Mouse (Mus musculus): ENCODE data around the gene Ttc38. TPM values are rescaled to one million over a fixed set of nuclear protein-coding genes. Genes with fewer than 3 reads are reported as not detected.

Ttc38 gene
- polyA plus RNA-seq, 1 experiment from 2014 or later = 7.4 TPM

DNA sequence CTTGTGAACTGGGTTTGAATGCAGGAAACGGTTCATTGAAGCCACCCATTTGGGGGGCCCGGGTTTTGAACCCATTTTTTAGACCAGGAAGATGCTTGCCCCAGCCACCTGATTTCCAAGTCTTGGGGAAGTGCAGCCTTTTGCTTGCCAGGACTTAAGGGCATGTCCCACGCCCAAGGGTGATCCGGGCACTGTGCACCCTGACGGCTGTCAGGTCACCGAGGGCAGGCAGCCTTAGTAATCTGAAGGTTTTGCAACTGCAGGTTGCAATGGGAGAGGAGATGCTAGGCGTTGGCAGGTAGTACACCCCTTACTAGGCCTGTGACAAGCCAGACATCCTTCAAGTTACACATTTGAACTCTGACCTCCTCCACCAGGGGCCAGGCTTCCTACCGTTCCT lies 493 bp downstream of the Ttc38 start:
- H3K4me3 ChIP-seq (ENCODE audit: low read depth, low read length) = peak overlapping the region; percentile 65
- DNase-seq (ENCODE audit: low spot score) (no peak), ATAC-seq (replicated peaks; ENCODE audit: low FRiP score) (no peak)
- H3K27ac ChIP-seq (ENCODE audit: low read depth, low read length) = peak overlapping the region; percentile 64; the same call in 1 of the 2 replicates
- H3K4me2 ChIP-seq = peak overlapping the region; percentile 85
- peaks cover 7% of the 10 kb centered on the region for H3K4me1 ChIP-seq (replicated peaks; ENCODE audit: control insufficient read depth, insufficient read depth, low read length)
- WGBS = 45% methylated on average over 8 of the region's 8 CpGs
- peak overlapping the region; percentile 64 for H3K9ac ChIP-seq (ENCODE audit: low read depth, low read length)
- H3K36me3 ChIP-seq (ENCODE audit: control insufficient read depth, insufficient read depth, low read length) = no peaks in the 10 kb centered on the region
- no peaks in the 10 kb centered on the region for H3K9me3 ChIP-seq (ENCODE audit: control insufficient read depth, low read length)
- H3K27me3 ChIP-seq (replicated peaks; ENCODE audit: control insufficient read depth, insufficient read depth, low read length) = no peaks in the 10 kb centered on the region

DNA sequence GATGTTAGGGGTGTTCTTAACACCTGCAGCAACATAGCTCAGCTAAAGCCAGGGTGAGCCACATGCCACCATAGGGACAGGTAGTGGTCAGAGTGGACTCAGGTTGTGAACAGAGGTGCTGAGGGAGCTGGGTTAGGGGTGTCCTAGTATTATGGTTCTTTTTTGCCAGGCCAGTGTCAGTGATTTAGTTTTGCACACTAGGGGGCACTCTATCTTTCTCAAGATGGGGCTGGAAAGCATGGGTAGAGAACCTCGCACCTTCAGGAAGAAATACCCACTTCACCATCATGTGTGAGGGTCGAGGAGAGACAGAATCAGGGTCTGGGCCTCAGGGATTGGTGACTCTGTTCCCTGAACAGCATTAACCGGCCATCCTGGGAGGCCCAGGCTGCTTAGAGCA lies 3.2 kb downstream of the Ttc38 start:
- no peak for DNase-seq (ENCODE audit: low spot score)
- 50% methylated on average over 3 of the region's 3 CpGs for WGBS
- Histone ChIP-seq H3K27ac (ENCODE audit: low read depth, low read length) (no peak overlapping the region), H3K4me3 (ENCODE audit: low read depth, low read length) (no peak overlapping the region), H3K9me3 (ENCODE audit: control insufficient read depth, low read length) (no peaks in the 10 kb centered on the region), H3K36me3 (ENCODE audit: control insufficient read depth, insufficient read depth, low read length) (no peaks in the 10 kb centered on the region), H3K9ac (ENCODE audit: low read depth, low read length) (no peak overlapping the region), H3K27me3 (replicated peaks; ENCODE audit: control insufficient read depth, insufficient read depth, low read length) (no peaks in the 10 kb centered on the region), H3K4me1 (replicated peaks; ENCODE audit: control insufficient read depth, insufficient read depth, low read length) (peaks cover 7% of the 10 kb centered on the region), H3K4me2 (no peak overlapping the region)
- ATAC-seq (replicated peaks; ENCODE audit: low FRiP score) = no peak

DNA sequence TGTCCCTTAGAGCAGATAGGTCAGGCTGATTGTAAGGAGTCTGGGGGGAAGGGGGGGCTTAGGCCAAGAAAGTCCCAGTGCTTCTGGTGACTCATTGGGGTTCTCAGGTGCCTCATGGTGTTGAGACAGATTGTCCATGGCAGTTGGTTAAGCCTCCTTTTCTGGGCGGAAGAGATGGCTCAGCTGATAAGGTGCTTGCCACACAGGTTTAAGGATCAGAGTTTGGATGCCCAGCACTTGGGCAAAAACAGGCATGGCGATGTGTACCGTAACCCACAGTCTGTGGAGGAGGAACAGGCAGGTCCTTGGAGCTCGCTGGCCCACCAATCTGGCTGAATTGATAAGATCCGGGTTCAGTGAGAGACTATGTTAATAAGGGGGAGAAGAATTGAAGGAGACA lies 4.8 kb downstream of the Ttc38 start:
- WGBS = 83% methylated on average over 5 of the region's 5 CpGs
- ATAC-seq (replicated peaks; ENCODE audit: low FRiP score) = no peak

DNA sequence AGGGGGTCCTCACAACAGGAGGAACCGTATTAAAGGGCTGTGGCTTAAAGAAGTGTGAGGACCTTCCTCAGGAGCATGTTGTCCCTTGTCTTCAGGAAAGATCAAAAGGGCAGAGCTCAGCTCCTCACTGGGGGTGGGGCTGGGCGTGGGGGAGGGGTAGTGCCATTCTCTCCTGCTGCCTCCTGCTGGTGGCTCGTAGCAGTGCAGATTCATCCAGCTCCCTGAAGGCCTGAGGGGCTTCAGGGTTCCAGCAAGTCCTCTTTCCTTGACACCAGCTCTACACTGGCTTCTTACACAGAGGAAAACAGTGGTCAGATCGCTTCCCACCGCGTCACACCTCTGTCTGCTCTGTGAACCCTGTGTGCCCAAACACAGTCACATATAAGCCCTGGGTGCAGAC lies 8.9 kb downstream of the Ttc38 start:
- no peaks in the 10 kb centered on the region for H3K36me3 ChIP-seq (ENCODE audit: control insufficient read depth, insufficient read depth, low read length)
- H3K9me3 ChIP-seq (ENCODE audit: control insufficient read depth, low read length) = no peaks in the 10 kb centered on the region
- ATAC-seq (replicated peaks; ENCODE audit: low FRiP score) = no peak; the same call in 1 of the 2 replicates
- DNase-seq (ENCODE audit: low spot score) = no peak
- no peaks in the 10 kb centered on the region; the same call in 1 of the 2 replicates for H3K4me1 ChIP-seq (replicated peaks; ENCODE audit: control insufficient read depth, insufficient read depth, low read length)
- no peak overlapping the region for H3K4me3 ChIP-seq (ENCODE audit: low read depth, low read length)
- 38% methylated on average over 6 of the region's 6 CpGs for WGBS
- H3K4me2 ChIP-seq = no peak overlapping the region
- no peak overlapping the region for H3K9ac ChIP-seq (ENCODE audit: low read depth, low read length)
- H3K27ac ChIP-seq (ENCODE audit: low read depth, low read length) = no peak overlapping the region
- H3K27me3 ChIP-seq (replicated peaks; ENCODE audit: control insufficient read depth, insufficient read depth, low read length) = no peaks in the 10 kb centered on the region

More for the DNA sequence above, 4.8 kb downstream of the Ttc38 start:
- no peak overlapping the region for H3K9ac ChIP-seq (ENCODE audit: low read depth, low read length)
- H3K27me3 ChIP-seq (replicated peaks; ENCODE audit: control insufficient read depth, insufficient read depth, low read length) = no peaks in the 10 kb centered on the region
- peaks cover 7% of the 10 kb centered on the region for H3K4me1 ChIP-seq (replicated peaks; ENCODE audit: control insufficient read depth, insufficient read depth, low read length)
- H3K4me2 ChIP-seq = no peak overlapping the region
- no peak overlapping the region for H3K27ac ChIP-seq (ENCODE audit: low read depth, low read length)
- no peak overlapping the region for H3K4me3 ChIP-seq (ENCODE audit: low read depth, low read length)
- no peak for DNase-seq (ENCODE audit: low spot score)
- no peaks in the 10 kb centered on the region for H3K36me3 ChIP-seq (ENCODE audit: control insufficient read depth, insufficient read depth, low read length)
- no peaks in the 10 kb centered on the region for H3K9me3 ChIP-seq (ENCODE audit: control insufficient read depth, low read length)

DNA sequence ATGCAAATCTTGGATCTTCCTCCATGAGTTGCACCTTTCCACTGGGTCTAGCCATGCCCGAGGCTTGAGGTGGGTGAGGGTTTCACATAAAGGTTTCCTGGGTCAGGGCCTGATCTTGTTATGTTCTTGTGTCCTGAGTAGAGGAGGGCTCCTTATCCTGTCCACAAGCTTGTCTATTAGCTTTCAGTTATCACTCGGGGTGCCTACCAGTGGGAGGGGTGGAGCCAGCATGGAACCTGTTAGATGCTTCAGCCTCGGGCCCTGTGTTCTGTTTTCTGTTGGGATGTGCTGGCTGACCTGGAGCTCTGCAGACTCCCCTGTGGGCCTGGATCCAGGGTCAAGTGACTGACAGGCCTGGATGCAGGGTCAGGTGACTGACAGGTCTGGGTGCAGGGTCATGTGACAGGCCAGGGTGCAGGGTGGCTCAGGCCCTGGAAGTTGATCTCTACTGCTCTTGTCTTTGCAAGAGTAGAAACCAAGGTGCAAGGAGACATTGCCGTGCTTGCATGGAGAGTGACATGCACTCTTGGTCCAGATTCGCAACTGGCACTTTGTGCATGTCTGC lies 9.8 kb downstream of the Ttc38 start:
- Histone ChIP-seq H3K4me2 (no peak overlapping the region), H3K36me3 (ENCODE audit: control insufficient read depth, insufficient read depth, low read length) (no peaks in the 10 kb centered on the region), H3K4me1 (replicated peaks; ENCODE audit: control insufficient read depth, insufficient read depth, low read length) (no peaks in the 10 kb centered on the region; the same call in 1 of the 2 replicates), H3K4me3 (ENCODE audit: low read depth, low read length) (no peak overlapping the region), H3K27me3 (replicated peaks; ENCODE audit: control insufficient read depth, insufficient read depth, low read length) (no peaks in the 10 kb centered on the region), H3K27ac (ENCODE audit: low read depth, low read length) (no peak overlapping the region), H3K9ac (ENCODE audit: low read depth, low read length) (no peak overlapping the region), H3K9me3 (ENCODE audit: control insufficient read depth, low read length) (no peaks in the 10 kb centered on the region)
- whole genome bisulfite sequencing = 65% methylated on average over 5 of the region's 5 CpGs
- DNase-seq (ENCODE audit: low spot score) (no peak), ATAC-seq (replicated peaks; ENCODE audit: low FRiP score) (peak; percentile 43; the same call in 1 of the 2 replicates)

DNA sequence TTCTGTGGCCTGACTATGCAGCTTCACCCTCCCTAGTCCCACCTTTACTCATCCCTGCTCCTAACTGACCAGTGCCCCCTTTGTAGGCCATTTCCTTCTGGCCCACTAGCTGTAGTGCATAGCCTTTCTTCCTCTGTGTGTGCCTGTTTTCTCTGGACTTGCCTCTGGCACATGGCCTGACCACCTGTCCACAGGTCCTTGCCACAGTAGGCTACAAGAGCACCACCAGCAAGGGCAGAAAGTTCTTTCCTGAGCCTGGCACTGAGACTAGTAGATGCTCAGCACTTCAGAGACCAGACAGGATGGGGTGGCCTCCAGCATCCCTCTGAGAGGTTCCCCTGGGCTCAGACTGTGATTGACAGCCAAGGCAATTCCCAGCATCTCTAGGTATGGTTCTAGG lies 13.0 kb downstream of the Ttc38 start:
- Histone ChIP-seq H3K27ac (ENCODE audit: low read depth, low read length) (no peak overlapping the region), H3K4me2 (no peak overlapping the region), H3K9me3 (ENCODE audit: control insufficient read depth, low read length) (no peaks in the 10 kb centered on the region), H3K27me3 (replicated peaks; ENCODE audit: control insufficient read depth, insufficient read depth, low read length) (no peaks in the 10 kb centered on the region), H3K4me1 (replicated peaks; ENCODE audit: control insufficient read depth, insufficient read depth, low read length) (no peaks in the 10 kb centered on the region; the same call in 1 of the 2 replicates), H3K9ac (ENCODE audit: low read depth, low read length) (no peak overlapping the region), H3K36me3 (ENCODE audit: control insufficient read depth, insufficient read depth, low read length) (no peaks in the 10 kb centered on the region), H3K4me3 (ENCODE audit: low read depth, low read length) (no peak overlapping the region)
- DNase-seq (ENCODE audit: low spot score) (no peak), ATAC-seq (replicated peaks; ENCODE audit: low FRiP score) (no peak)

DNA sequence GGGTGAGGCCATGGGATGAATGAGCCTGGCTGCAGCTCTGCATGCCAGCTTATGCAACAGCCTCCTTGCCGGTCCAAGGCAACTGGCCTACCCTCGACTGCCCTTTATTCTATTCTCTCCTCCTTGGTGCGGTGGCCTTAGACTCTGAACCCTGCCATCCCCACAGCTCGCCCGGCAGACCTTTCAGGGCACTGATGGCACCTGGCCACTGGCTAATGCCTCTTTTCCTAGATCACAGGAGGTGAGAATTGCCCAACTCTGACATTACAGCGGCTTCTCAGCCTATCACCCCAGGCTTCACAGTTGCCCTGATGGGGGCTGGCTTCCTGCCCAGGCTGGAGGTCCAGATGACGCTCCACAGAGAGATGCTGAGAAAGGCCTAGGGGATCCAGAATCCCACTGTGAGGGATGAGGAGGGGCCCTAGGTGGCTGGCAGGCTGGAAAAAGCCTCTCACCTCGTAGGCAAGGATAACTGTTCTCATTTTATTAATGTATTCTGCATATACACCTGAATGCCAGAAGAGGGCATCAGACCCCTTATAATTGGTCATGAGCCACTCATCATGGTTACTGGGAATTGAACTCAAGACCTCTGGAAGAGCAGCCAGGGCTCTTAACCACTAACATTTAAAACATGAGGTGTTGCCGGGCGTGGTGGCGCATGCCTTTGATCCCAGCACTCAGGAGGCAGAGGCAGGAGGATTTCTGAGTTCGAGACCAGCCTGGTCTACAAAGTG lies 19.7 kb downstream of the Ttc38 start:
- no peak overlapping the region for H3K4me3 ChIP-seq (ENCODE audit: low read depth, low read length)
- no peaks in the 10 kb centered on the region for H3K4me1 ChIP-seq (replicated peaks; ENCODE audit: control insufficient read depth, insufficient read depth, low read length)
- H3K4me2 ChIP-seq = no peak overlapping the region
- H3K36me3 ChIP-seq (ENCODE audit: control insufficient read depth, insufficient read depth, low read length) = no peaks in the 10 kb centered on the region
- ATAC-seq (replicated peaks; ENCODE audit: low FRiP score) = no peak
- no peaks in the 10 kb centered on the region for H3K27me3 ChIP-seq (replicated peaks; ENCODE audit: control insufficient read depth, insufficient read depth, low read length)
- no peak for DNase-seq (ENCODE audit: low spot score)
- no peak overlapping the region for H3K9ac ChIP-seq (ENCODE audit: low read depth, low read length)
- WGBS = 74% methylated on average over 12 of the region's 12 CpGs
- no peak overlapping the region for H3K27ac ChIP-seq (ENCODE audit: low read depth, low read length)
- H3K9me3 ChIP-seq (ENCODE audit: control insufficient read depth, low read length) = no peaks in the 10 kb centered on the region

DNA sequence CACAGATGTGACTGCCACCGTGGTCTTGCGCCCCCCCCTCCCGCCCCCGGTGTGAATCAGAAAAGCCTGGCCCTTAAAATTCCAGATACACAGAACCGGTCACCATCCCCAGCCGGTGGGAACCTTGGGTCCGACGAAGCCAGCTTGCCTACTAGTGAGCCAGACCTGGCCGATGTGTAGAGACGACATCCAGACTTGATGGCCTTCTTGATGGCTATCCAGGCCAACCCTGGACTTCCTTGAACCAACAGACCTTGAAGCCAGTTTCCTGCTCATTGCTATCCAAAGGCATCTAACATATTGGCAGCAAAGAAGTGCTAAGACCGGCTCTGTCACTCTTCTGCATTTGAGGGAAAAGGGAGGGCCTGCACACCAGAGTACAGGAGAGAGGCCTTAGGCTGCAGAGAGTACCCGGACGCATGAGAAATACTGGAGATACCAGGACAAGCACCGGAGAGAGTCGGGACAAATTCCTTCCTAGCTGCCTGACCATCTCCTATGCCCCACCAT lies 26.9 kb downstream of the Ttc38 start:
- Histone ChIP-seq H3K9me3 (ENCODE audit: control insufficient read depth, low read length) (no peaks in the 10 kb centered on the region), H3K4me2 (peak overlapping the region; percentile 71), H3K4me3 (ENCODE audit: low read depth, low read length) (peak overlapping the region; percentile 83), H3K27me3 (replicated peaks; ENCODE audit: control insufficient read depth, insufficient read depth, low read length) (no peaks in the 10 kb centered on the region), H3K4me1 (replicated peaks; ENCODE audit: control insufficient read depth, insufficient read depth, low read length) (peaks cover 9% of the 10 kb centered on the region; the same call in 1 of the 2 replicates), H3K9ac (ENCODE audit: low read depth, low read length) (peak overlapping the region; percentile 88), H3K27ac (ENCODE audit: low read depth, low read length) (no peak overlapping the region; the same call in 1 of the 2 replicates), H3K36me3 (ENCODE audit: control insufficient read depth, insufficient read depth, low read length) (peaks cover 19% of the 10 kb centered on the region)
- WGBS = 14% methylated on average over 15 of the region's 15 CpGs
- peak; percentile 43 for DNase-seq (ENCODE audit: low spot score)
- ATAC-seq (replicated peaks; ENCODE audit: low FRiP score) = no peak
